Mouse (Mus musculus) neural tube, embryonic 11.5 days (tissue): ENCODE results near the gene Spred2. TPM values are rescaled to one million over a fixed set of nuclear protein-coding genes. Genes with fewer than 3 reads are reported as not detected.

Experiments used
- ATAC-seq: fragments of 200-750 bp; cut with Nextera tagmentation; 2 replicates; pipeline ENCODE4 v1.8.0; 2017; ENCODE audit warnings: moderate number of reproducible peaks, mild to moderate bottlenecking, moderate TSS enrichment, moderate library complexity; ENCODE audit not compliant: insufficient read depth, low FRiP score, low TSS enrichment
- DNase-seq: peaks from one replicate; pipeline ENCODE4 v3.0.0-alpha.2; 2015; ENCODE audit warnings: low spot score
- H3K27ac ChIP-seq: fragments of 300-500 bp; sonication (generic); 2 replicates; pipeline ENCODE4 v1.5.1; 2014; ENCODE audit warnings: low read depth, mild to moderate bottlenecking, low read length
- H3K27me3 ChIP-seq: fragments of 300-500 bp; sonication (generic); 2 replicates; pipeline ENCODE4 v1.6.1; 2014; ENCODE audit warnings: mild to moderate bottlenecking, low read length, mixed read lengths; ENCODE audit not compliant: control insufficient read depth, insufficient read depth
- H3K36me3 ChIP-seq: fragments of 300-500 bp; sonication (generic); 2 replicates; pipeline ENCODE4 v1.6.1; 2014; ENCODE audit warnings: mild to moderate bottlenecking, low read length, moderate library complexity, mixed read lengths; ENCODE audit not compliant: control insufficient read depth, insufficient read depth
- H3K4me1 ChIP-seq: fragments of 300-500 bp; sonication (generic); 2 replicates; pipeline ENCODE4 v1.6.1; 2014; ENCODE audit warnings: low read length, mixed read lengths; ENCODE audit not compliant: control insufficient read depth, insufficient read depth
- H3K4me2 ChIP-seq: fragments of 300-500 bp; sonication (generic); 2 replicates; pipeline ENCODE4 v1.6.1; 2014; ENCODE audit warnings: low read depth, mild to moderate bottlenecking, moderate library complexity
- H3K4me3 ChIP-seq: fragments of 300-500 bp; sonication (generic); 2 replicates; pipeline ENCODE4 v1.5.1; 2014; ENCODE audit warnings: low read depth, low read length
- H3K9ac ChIP-seq: fragments of 300-500 bp; sonication (generic); 2 replicates; pipeline ENCODE4 v1.6.1; 2014; ENCODE audit warnings: mild to moderate bottlenecking, low read length
- H3K9me3 ChIP-seq: fragments of 300-500 bp; sonication (generic); 2 replicates; pipeline ENCODE4 v1.6.1; 2016; ENCODE audit warnings: low read length; ENCODE audit not compliant: control insufficient read depth
- WGBS: fragments of 180-500 bp; shearing (Covaris S2); extraction: QIAGEN DNeasy Blood & Tissue Kit; methylation state at CpG from one replicate; pipeline ENCODE4 v1.1.7; 2014; 5-methylcytosine and 5-hydroxymethylcytosine counted together
- polyA plus RNA-seq: library from polyadenylated mRNA; unstranded; fragments of >200 nt; fragmentation: Nextera tagmentation; extraction: Ambion mirVana; gene quantifications from 2 replicates; pipeline ENCODE4 v1.2.1, GENCODE M21; 2014

Gene Spred2
- polyA plus RNA-seq, 1 experiment from 2014 or later, result 6.2 TPM

DNA sequence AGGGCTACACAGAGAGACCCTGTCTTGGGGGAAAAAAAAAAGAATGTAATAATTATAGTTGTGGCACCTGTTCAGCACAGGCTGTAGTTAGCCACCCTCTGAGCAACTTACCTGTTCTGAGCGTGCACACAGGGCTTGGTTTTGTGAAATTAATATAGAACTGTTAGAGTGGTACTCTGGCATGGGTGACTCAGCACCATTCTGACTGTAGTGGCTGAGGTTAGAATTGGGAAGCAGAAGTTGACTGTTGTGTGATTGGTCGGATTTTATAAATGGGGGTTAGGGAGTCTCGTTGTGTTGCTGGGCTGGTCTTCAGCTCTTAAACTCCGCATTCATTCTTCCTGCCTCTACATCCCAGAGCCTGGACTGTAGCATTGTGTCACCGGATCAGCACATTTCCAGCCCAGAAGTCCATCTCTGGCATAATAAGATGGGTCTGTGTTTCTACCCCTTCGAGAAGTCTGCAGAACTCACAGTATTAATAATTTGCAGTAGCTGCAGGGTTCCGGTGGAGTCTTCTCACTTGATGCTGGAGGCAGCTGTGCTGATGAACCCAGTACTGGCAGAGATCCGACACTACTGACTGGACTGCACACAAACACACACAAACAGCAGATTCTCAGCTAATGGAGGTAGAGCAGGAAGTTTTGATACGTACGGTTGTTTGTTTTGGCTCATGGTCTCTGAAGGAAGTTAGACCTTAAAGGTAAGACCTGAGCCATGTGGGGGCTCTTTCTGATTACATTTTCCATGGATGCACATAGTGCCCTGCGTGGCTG is 5.1 kb downstream of the Spred2 start:
- H3K4me2 ChIP-seq, result no peak overlapping the region

DNA sequence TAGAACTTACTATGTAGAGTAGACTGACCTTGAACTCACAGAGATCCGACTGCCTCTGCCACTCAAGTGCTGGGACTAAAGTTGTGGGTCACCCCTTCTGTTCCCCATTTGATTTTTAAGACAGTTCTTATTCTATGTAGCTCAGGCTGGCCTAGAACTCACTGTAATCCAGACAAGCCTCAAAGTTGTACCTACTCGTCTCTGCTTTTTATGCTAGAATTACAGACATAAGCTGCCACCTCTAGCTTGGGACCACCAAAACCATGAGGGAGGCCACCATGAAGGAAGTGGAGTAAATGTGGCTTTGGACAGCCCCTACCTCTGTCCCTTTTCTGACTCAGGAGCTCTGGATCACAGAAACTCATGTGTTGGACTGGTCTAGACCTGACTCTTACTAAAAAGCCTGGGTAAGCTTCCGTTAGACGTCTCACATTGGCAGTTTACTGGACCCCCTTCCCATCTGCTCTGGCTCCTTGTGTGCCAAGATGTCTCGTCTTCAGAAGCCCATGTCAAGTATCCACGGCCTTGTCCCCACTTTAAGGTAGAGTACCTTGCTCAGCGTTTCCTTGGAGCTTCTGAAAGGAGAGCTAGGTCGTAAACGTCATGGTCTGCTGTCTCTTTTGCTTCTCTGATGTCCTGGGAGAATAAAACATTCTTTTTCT is 7.5 kb downstream of the Spred2 start:
- ATAC-seq, result no peak
- WGBS, result 89% methylated on average over 9 of the region's 9 CpGs

More for the DNA sequence above, 5.1 kb downstream of the Spred2 start:
- Histone ChIP-seq H3K4me1 (peaks cover 6% of the 10 kb centered on the region), H3K36me3 (no peaks in the 10 kb centered on the region), H3K4me3 (no peak overlapping the region), H3K9ac (no peak overlapping the region), H3K27ac (no peak overlapping the region), H3K27me3 (no peaks in the 10 kb centered on the region), H3K9me3 (no peaks in the 10 kb centered on the region)
- WGBS, result 78% methylated on average over 11 of the region's 11 CpGs
- ATAC-seq (no peak), DNase-seq (no peak)

DNA sequence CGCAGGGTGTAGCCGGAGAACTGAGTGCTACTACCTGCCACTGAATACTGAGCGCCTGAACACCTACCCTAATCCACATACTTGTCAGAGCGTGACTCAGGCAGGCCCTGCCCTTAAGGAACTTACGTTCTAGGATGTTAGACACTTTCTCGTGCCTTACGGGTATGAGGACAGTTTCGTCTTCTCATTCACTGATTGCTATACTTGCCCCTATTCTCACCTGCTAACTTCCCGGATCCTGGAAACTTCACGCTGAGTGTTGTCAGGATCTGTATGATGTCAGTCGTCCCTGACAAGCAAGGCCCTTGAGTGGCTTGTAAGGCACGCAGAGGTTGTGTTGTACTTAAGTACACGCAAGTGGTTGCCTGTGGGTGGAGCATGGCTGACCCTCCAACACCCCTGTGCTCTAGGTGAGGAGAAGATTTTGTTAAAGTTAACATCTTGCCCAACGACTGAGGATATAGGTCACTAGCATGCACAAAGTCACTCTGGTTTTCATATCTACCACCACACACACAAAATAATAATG is 8.9 kb downstream of the Spred2 start:
- no peaks in the 10 kb centered on the region for H3K9me3 ChIP-seq
- no peak overlapping the region for H3K27ac ChIP-seq
- no peaks in the 10 kb centered on the region for H3K4me1 ChIP-seq
- no peak overlapping the region for H3K4me3 ChIP-seq
- DNase-seq (no peak), ATAC-seq (no peak)
- WGBS, result 90% methylated on average over 14 of the region's 14 CpGs
- no peaks in the 10 kb centered on the region for H3K36me3 ChIP-seq
- H3K27me3 ChIP-seq, result no peaks in the 10 kb centered on the region
- H3K9ac ChIP-seq, result no peak overlapping the region
- H3K4me2 ChIP-seq, result no peak overlapping the region

More for the DNA sequence above, 7.5 kb downstream of the Spred2 start:
- Histone ChIP-seq H3K4me2 (no peak overlapping the region), H3K4me3 (no peak overlapping the region), H3K27ac (no peak overlapping the region), H3K27me3 (no peaks in the 10 kb centered on the region), H3K36me3 (no peaks in the 10 kb centered on the region), H3K9ac (no peak overlapping the region), H3K4me1 (no peaks in the 10 kb centered on the region), H3K9me3 (no peaks in the 10 kb centered on the region)
- no peak for DNase-seq

DNA sequence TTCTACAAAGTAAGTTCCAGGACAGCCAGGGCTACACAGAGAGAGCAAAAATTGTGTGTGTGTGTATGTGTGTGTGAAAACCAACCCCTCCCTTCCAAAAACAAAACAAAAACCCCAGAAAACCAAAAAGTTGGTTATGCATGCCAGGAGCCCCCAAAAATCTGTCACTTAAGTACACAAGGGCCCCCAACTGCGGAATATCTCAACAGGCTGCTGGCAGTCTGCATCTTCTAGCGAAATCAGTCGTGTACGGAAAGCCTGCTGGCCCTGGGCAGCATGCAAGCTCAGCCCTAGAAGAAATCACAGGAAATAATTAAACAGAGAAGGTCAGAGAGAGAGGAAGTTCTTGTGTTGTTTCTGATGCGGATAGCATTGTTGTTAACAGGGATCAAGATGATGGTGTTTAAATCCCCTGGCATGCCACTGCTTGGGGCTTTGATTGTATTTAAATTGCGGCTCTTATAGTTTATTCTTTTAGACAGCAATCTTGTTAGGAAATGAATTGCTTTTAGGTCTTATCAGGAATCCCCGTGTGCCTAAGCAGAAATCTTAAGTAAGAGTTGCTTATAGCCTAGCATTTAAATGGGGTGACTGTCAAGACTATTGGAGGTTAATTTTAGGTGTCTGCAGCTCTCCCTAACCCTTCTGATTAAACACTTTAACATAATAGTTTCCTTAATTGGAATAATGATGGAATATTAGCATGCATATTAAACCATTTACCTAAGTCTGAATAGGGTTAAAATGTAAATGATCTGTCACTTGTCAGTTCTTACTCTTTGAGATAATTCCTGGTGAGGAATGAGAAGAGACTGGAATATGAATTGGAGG is 11.6 kb downstream of the Spred2 start:
- H3K9me3 ChIP-seq, result no peaks in the 10 kb centered on the region
- no peak for ATAC-seq
- H3K9ac ChIP-seq, result no peak overlapping the region
- H3K27me3 ChIP-seq, result no peaks in the 10 kb centered on the region
- no peaks in the 10 kb centered on the region for H3K4me1 ChIP-seq
- no peak for DNase-seq
- H3K36me3 ChIP-seq, result no peaks in the 10 kb centered on the region
- WGBS, result 67% methylated on average over 7 of the region's 7 CpGs
- no peak overlapping the region for H3K27ac ChIP-seq
- no peak overlapping the region for H3K4me3 ChIP-seq
- H3K4me2 ChIP-seq, result no peak overlapping the region

DNA sequence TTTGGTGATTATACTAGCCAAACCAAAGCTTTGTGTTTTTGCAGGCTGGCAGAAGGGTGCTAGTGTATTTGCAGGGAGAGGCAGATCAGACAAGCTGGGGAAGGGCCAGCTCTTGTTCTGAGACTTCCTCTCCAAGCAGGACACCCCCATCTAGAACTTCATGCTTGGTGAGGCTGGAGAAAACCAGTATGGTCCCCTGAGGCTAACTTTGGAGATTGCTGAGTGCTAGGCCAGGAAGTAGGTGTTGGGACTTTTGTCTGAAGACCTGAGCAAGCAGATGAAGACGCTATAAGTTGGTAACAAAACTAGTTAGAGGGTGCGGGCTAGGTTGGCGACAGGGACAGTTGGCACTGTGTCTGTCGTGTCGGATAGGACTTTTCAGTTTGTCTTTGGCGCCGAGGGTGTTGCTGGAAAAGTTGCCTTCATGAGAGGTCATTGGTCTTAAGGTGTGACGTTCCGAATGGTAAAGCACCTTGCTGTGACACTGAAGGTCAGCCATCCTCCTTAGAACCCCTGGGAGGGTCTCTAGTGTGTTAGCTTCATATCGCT is 14.4 kb downstream of the Spred2 start:
- H3K27me3 ChIP-seq, result no peaks in the 10 kb centered on the region
- no peak overlapping the region for H3K27ac ChIP-seq
- no peaks in the 10 kb centered on the region for H3K36me3 ChIP-seq
- no peaks in the 10 kb centered on the region for H3K4me1 ChIP-seq
- no peak overlapping the region for H3K4me2 ChIP-seq
- no peak overlapping the region for H3K4me3 ChIP-seq
- no peak for DNase-seq
- H3K9ac ChIP-seq, result no peak overlapping the region
- WGBS, result 96% methylated on average over 10 of the region's 10 CpGs
- ATAC-seq, result no peak
- H3K9me3 ChIP-seq, result no peaks in the 10 kb centered on the region

DNA sequence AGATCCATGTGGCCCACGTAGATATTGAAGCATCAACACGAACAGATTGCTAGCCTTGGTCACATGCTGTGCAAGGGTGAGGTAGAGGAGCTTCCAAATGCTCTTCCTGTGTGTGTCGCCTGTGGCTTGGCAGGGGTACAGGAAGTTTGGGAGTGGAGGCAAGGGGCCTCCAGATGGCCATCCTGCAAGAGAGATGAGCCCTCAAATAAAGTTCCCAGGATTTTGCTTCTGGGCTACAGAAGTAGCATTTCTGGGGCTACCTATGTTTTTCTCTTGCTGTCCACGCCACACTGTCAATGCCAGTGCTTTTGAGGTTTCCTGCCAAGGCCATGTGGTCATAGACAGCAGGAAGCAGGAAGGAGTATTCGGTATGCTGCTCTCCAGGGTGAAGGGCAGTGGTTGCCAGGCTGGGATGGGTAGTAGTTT is 15.1 kb downstream of the Spred2 start:
- Histone ChIP-seq H3K4me3 (no peak overlapping the region), H3K4me1 (no peaks in the 10 kb centered on the region), H3K4me2 (no peak overlapping the region), H3K36me3 (no peaks in the 10 kb centered on the region), H3K27ac (no peak overlapping the region), H3K27me3 (no peaks in the 10 kb centered on the region), H3K9me3 (no peaks in the 10 kb centered on the region), H3K9ac (no peak overlapping the region)
- ATAC-seq (no peak), DNase-seq (no peak)
- 80% methylated on average over 5 of the region's 5 CpGs for WGBS

DNA sequence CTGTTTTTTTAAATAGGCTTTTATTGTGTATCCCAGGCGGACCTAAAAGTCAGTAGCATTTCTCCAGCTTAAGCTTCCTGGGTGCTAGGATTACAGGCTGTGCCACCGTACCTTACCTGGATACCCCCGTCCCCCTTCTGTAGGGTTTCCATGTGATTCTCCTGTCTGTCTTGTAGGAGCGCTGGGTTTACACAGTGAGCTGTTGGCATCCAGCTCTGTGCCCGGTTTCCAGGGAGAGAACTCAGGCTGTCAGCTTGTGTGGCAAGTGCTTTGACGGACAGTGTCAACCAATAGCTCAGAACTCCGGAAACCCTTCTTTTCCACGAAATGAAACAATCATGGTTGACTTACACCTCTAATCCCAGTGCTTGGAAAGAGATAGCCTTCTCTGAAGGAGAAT is 15.7 kb downstream of the Spred2 start:
- Histone ChIP-seq H3K4me1 (no peaks in the 10 kb centered on the region), H3K36me3 (no peaks in the 10 kb centered on the region), H3K27me3 (no peaks in the 10 kb centered on the region), H3K4me3 (no peak overlapping the region), H3K27ac (no peak overlapping the region), H3K9ac (no peak overlapping the region), H3K9me3 (no peaks in the 10 kb centered on the region), H3K4me2 (no peak overlapping the region)
- 94% methylated on average over 8 of the region's 8 CpGs for WGBS
- DNase-seq, result no peak
- no peak for ATAC-seq

DNA sequence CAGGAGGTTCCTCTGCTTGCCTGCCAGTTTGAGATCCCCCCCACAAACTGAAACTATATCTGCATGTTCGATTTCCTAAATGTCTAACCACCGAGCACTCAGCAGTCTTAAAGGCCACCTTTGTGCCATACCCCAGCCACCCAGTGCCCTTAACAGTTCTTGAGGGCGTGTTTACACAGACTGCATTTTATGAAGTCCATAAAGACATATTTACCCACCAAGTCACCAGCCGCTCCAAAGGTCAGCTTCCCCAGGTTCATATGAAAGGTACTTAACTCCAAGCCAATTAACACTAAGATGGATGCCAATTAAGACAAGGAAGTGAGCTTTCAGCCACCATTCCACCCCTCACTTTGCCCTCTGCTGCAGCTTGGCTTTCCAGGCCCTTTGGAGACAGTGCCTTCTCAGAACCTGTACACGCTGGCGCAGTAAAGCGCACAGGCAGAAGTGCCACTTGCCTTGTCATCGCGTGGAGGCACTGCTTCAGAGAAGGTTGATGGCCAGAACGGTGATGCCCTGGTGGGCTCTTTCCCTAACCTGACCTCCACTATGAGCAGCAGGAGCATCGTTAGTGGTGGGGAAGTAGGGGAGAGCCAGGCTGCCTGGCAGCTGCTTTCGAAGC is 17.1 kb downstream of the Spred2 start:
- no peak overlapping the region for H3K4me3 ChIP-seq
- H3K9ac ChIP-seq, result no peak overlapping the region
- no peaks in the 10 kb centered on the region for H3K36me3 ChIP-seq
- no peaks in the 10 kb centered on the region for H3K27me3 ChIP-seq
- 89% methylated on average over 12 of the region's 12 CpGs for WGBS
- H3K9me3 ChIP-seq, result no peaks in the 10 kb centered on the region
- H3K27ac ChIP-seq, result no peak overlapping the region
- DNase-seq (no peak), ATAC-seq (no peak)
- H3K4me2 ChIP-seq, result no peak overlapping the region
- no peaks in the 10 kb centered on the region for H3K4me1 ChIP-seq
